Mouse (Mus musculus) CH12.LX (cell line): ENCODE data around the gene Rdm1.

Experiments used
- CHD1 ChIP-seq: IDR thresholded peaks from 2 replicates; pipeline ENCODE4 v1.6.1; 2012; ENCODE audit warnings: low read depth, low read length, improper control_type of control experiment, inconsistent platforms
- CHD2 ChIP-seq: IDR thresholded peaks from 2 replicates; pipeline ENCODE4 v1.6.1; 2011; ENCODE audit warnings: low read length, improper control_type of control experiment
- CTCF ChIP-seq, 2 experiments: IDR thresholded peaks in 1 of 2; conservative IDR thresholded peaks in 1 of 2; 2 replicates each; pipeline ENCODE4 v1.5.1; 2011 to 2012; ENCODE audit warnings: low read depth in 2 of 2, low read length in 2 of 2, improper control_type of control experiment in 1 of 2, inconsistent platforms in 1 of 2, mild to moderate bottlenecking in 1 of 2, moderate library complexity in 1 of 2
- EP300 ChIP-seq: IDR thresholded peaks from 2 replicates; pipeline ENCODE4 v1.6.1; 2011; ENCODE audit warnings: low read length, improper control_type of control experiment
- JUND ChIP-seq: conservative IDR thresholded peaks from 2 replicates; pipeline ENCODE4 v1.6.1; 2011; ENCODE audit warnings: low read depth, low read length, improper control_type of control experiment
- MXI1 ChIP-seq: IDR thresholded peaks from 2 replicates; pipeline ENCODE4 v1.6.1; 2011; ENCODE audit warnings: mild to moderate bottlenecking, low read depth, low read length, improper control_type of control experiment
- MYC ChIP-seq: IDR thresholded peaks from 2 replicates; pipeline ENCODE4 v1.6.1; 2011; ENCODE audit warnings: low read depth, mild to moderate bottlenecking, improper control_type of control experiment, low read length
- NRF1 ChIP-seq: IDR thresholded peaks from 2 replicates; pipeline ENCODE4 v1.6.1; 2014; ENCODE audit warnings: low read depth, mild to moderate bottlenecking, inconsistent platforms, low read length, improper control_type of control experiment, moderate library complexity
- POLR2A ChIP-seq: IDR thresholded peaks from 2 replicates; pipeline ENCODE4 v1.6.1; 2011; ENCODE audit warnings: low read depth, mild to moderate bottlenecking, improper control_type of control experiment, low read length
- USF2 ChIP-seq: conservative IDR thresholded peaks from 2 replicates; pipeline ENCODE4 v1.6.1; 2011; ENCODE audit warnings: low read depth, low read length, improper control_type of control experiment

- no peak for TF ChIP-seq MXI1
- no peak for TF ChIP-seq NRF1
- TF ChIP-seq POLR2A: no peak
- no peak for TF ChIP-seq CTCF (conservative IDR thresholded peaks at IDR 0.05 in 1 of 2, IDR thresholded peaks at IDR 0.05 in 1 of 2; ENCODE audit: low read depth in 2 of 2, low read length in 2 of 2)
- TF ChIP-seq JUND: no peak
- TF ChIP-seq EP300: no peak
- TF ChIP-seq CHD2: no peak
- no peak for TF ChIP-seq USF2
- no peak for TF ChIP-seq MYC
- no peak for TF ChIP-seq CHD1
These were observed 24.5 kb upstream of the Rdm1 start for GRCm38 (mm10) chr11:101602491-101602890.
